Mouse (Mus musculus) layer of hippocampus, adult 2 months (tissue): ENCODE results near the gene Eif1b. TPM values are rescaled to one million over a fixed set of nuclear protein-coding genes. Genes with fewer than 3 reads are reported as not detected.
"Not testable (repeated sequence)": the region's sequence is repeated elsewhere in the genome, so short reads cannot be mapped to it uniquely, and the experiment has no call there.

Experiments used
- DNase-seq, 2 experiments: peaks; one replicate each; pipeline ENCODE4 v3.0.0; 2022; ENCODE audit warnings: low spot score in 2 of 2
- H3K27ac ChIP-seq: fragments of 200-600 bp; 2 replicates; pipeline ENCODE4 v1.8.1; 2022
- H3K4me3 ChIP-seq: fragments of 200-600 bp; 2 replicates; pipeline ENCODE4 v1.8.1; 2022; ENCODE audit warnings: mild to moderate bottlenecking
- CTCF ChIP-seq: fragments of 200-600 bp; conservative IDR thresholded peaks from 2 replicates; pipeline ENCODE4 v1.8.1; 2022; ENCODE audit warnings: antibody characterized with exemption, mild to moderate bottlenecking, moderate library complexity
- total RNA-seq, 2 experiments: library from RNA; stranded (reverse); gene quantifications; 2 replicates each; pipeline ENCODE4 v1.2.3; 2021

Gene Eif1b
- total RNA-seq, 2 experiments from 2014 or later = 203 to 206 TPM

GRCm38 (mm10) chr9:120530471-120530870, 38.4 kb downstream of the Eif1b start:
- Histone ChIP-seq H3K27ac (no peak overlapping the region), H3K4me3 (no peak overlapping the region)
- no peak for DNase-seq
- TF ChIP-seq CTCF = no peak

DNA sequence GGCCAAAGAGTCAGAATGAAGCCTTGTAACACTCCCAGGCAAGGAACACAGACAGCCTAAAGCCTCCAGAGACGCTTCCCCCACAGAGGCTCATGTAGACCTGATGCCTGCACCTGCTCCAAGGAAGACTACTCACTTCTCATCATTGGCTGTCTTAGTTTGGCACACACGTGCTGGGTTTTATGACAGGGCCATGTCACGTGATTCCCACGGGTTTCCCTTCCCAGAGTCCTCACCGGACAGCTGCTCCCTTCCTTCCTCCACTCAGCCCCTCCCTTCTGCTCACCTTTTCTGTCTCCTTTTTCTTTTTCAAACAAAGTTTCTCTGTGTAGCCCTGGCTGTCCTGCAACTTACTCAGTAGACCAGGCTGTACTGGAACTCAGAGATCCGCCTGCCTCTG, 40.0 kb downstream of the Eif1b start:
- TF ChIP-seq CTCF = no peak
- DNase-seq = no peak

DNA sequence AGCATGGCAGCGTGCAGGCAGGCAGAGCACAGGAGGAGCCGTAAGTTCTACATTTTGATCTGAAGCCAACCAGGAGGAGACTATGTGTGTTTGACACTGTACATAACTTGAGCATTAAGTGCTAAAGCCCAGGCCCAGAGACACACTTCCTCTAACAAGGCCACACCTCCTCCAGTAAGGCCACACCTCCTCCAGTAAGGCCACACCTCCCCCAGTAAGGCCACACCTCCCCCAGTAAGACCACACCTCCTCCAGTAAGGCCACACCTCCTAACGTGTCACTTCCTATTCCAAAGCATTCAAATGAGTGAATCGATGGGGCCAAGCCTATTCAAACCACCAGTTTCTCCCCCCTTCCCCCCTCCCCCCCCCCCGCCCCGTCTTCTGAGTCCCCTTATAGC, 40.7 kb downstream of the Eif1b start:
- Histone ChIP-seq H3K4me3 (no peak overlapping the region), H3K27ac (no peak overlapping the region)
- DNase-seq = no peak
- no peak for TF ChIP-seq CTCF

More for the DNA sequence above, 40.0 kb downstream of the Eif1b start:
- H3K4me3 ChIP-seq = no peak overlapping the region
- H3K27ac ChIP-seq = no peak overlapping the region

- not testable (repeated sequence) for H3K27ac ChIP-seq, H3K4me3 ChIP-seq, DNase-seq
Observed at GRCm38 (mm10) chr9:120533446-120533950, 41.5 kb downstream of the Eif1b start.

- TF ChIP-seq CTCF = no peak
- peak; percentile 13 to 14 for DNase-seq
Observed at GRCm38 (mm10) chr9:120539662-120540251, 47.7 kb downstream of the Eif1b start, which contains the start of gene Entpd3. Gene Entpd3 (plus strand): TSS chr9:120539818.

DNA sequence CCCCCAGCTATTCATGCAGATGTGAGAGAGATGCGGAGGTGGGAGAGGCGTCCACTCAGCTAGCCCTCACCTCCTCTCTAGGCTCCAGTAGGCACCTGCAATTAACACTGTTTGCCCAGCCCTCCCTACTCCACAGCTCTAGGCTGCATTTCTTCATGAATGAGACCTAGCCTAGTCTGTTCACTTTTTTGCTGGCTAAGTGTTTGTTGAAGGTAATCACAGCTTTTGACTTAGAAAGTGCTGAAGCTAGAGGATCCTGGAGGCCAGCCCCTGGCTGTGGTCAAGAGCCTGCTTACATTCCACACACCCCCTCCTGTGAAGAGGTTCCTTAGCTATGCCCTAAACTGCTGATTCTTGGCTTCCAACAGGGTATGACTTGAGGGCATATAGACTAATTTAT, 49.4 kb downstream of the Eif1b start:
- TF ChIP-seq CTCF = no peak
- no peak for DNase-seq
- H3K4me3 ChIP-seq = no peak overlapping the region
- no peak overlapping the region for H3K27ac ChIP-seq

More at GRCm38 (mm10) chr9:120539662-120540251, 47.7 kb downstream of the Eif1b start, which contains the start of gene Entpd3:
- peak within 1 kb of the TSS; percentile 77 for H3K27ac ChIP-seq
- H3K4me3 ChIP-seq = peak within 1 kb of the TSS; percentile 66

DNA sequence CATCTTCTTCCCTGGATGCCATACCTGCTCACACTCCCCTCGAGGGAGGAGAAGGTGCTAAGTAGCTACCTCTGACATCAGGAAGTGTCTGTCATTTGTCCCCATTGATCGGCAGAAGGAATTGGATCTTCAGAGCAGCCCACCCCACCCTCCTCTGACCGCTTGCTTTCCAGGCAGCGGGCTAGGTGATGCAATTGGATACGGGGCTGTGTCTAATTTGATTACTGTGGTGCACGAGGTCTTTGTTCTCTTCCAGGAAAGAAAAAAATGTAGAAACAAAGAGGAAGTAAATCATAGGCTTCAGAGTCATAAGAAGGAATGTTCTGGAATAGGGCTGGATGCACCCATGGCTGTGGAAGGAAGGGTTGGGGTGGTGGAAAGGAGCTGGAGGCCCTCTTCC, 50.2 kb downstream of the Eif1b start:
- Histone ChIP-seq H3K4me3 (no peak overlapping the region), H3K27ac (no peak overlapping the region)
- no peak for DNase-seq
- no peak for TF ChIP-seq CTCF

Other genes with a start within 250 kb of the Eif1b start
- 10 to 100 TPM; 54.7 to 58.7 TPM for gene Myrip, start 190.7 kb upstream of the Eif1b start, total RNA-seq
- gene Entpd3, start 47.6 kb downstream of the Eif1b start, total RNA-seq = 1 to 10 TPM; 7.6 to 7.7 TPM
- gene Rpl14, start 79.2 kb downstream of the Eif1b start, total RNA-seq = 100 to 1,000 TPM; 318 to 323 TPM